Mouse (Mus musculus) forebrain, postnatal 0 days (tissue): ENCODE results near the gene Ethe1. TPM values are rescaled to one million over a fixed set of nuclear protein-coding genes. Genes with fewer than 3 reads are reported as not detected.

Experiments
- ATAC-seq: fragments of 200-750 bp; cut with Nextera tagmentation; 2 replicates; pipeline ENCODE4 v1.8.0; 2017; ENCODE audit warnings: mild to moderate bottlenecking, moderate library complexity
- DNase-seq: peaks from one replicate; pipeline ENCODE4 v3.0.0-alpha.2; 2015
- H3K27ac ChIP-seq: fragments of 300-500 bp; sonication (generic); 2 replicates; pipeline ENCODE4 v1.5.1; 2014; ENCODE audit warnings: low read depth, mild to moderate bottlenecking, antibody characterized with exemption, low read length, moderate library complexity, mixed read lengths
- H3K27me3 ChIP-seq: fragments of 300-500 bp; sonication (generic); 2 replicates; pipeline ENCODE4 v1.6.1; 2014; ENCODE audit warnings: mild to moderate bottlenecking, low read length, mixed read lengths; ENCODE audit not compliant: insufficient read depth
- H3K36me3 ChIP-seq: fragments of 300-500 bp; sonication (generic); 2 replicates; pipeline ENCODE4 v1.6.1; 2014; ENCODE audit warnings: mild to moderate bottlenecking, moderate library complexity; ENCODE audit not compliant: insufficient read depth
- H3K4me1 ChIP-seq: fragments of 300-500 bp; sonication (generic); 2 replicates; pipeline ENCODE4 v1.6.1; 2014; ENCODE audit warnings: antibody characterized with exemption; ENCODE audit not compliant: insufficient read depth
- H3K4me2 ChIP-seq: fragments of 300-500 bp; sonication (generic); 2 replicates; pipeline ENCODE4 v1.6.1; 2014; ENCODE audit warnings: low read depth, mild to moderate bottlenecking, moderate library complexity
- H3K4me3 ChIP-seq: fragments of 300-500 bp; sonication (generic); 2 replicates; pipeline ENCODE4 v1.5.1; 2014; ENCODE audit warnings: low read depth, low read length, mixed read lengths
- H3K9ac ChIP-seq: fragments of 300-500 bp; sonication (generic); 2 replicates; pipeline ENCODE4 v1.6.1; 2014; ENCODE audit warnings: mild to moderate bottlenecking
- H3K9me3 ChIP-seq: fragments of 300-500 bp; sonication (generic); 2 replicates; pipeline ENCODE4 v1.6.1; 2016; ENCODE audit warnings: low read length
- CTCF ChIP-seq: sonication (generic); IDR thresholded peaks from 2 replicates; pipeline ENCODE4 v1.5.1; 2016; ENCODE audit warnings: antibody characterized with exemption, control low read depth, low read depth
- WGBS: fragments of 180-500 bp; shearing (Covaris S2); extraction: QIAGEN DNeasy Blood & Tissue Kit; methylation state at CpG from one replicate; pipeline ENCODE4 v1.1.7; 2014; 5-methylcytosine and 5-hydroxymethylcytosine counted together
- polyA plus RNA-seq: library from polyadenylated mRNA; unstranded; fragments of >200 nt; fragmentation: Nextera tagmentation; extraction: Ambion mirVana; gene quantifications from 2 replicates; pipeline ENCODE4 v1.2.1, GENCODE M21; 2015
- total RNA-seq: library from RNA; depleted of rRNA; stranded (reverse); fragments of >200 nt; gene quantifications from 2 replicates; pipeline ENCODE4 v1.2.3, GENCODE M21; 2014

Ethe1 gene
- total and polyA plus RNA-seq, 2 experiments from 2014 or later: 24.3 to 25.8 TPM

GRCm38 (mm10) chr7:24619671-24620397 is 32.5 kb downstream of the Ethe1 start:
- no peaks in the 10 kb centered on the region for H3K9me3 ChIP-seq
- WGBS: 52% methylated on average over 13 of the region's 13 CpGs
- H3K27ac ChIP-seq: no peak overlapping the region
- no peaks in the 10 kb centered on the region for H3K36me3 ChIP-seq
- no peaks in the 10 kb centered on the region for H3K4me1 ChIP-seq
- no peak for TF ChIP-seq CTCF
- no peak overlapping the region for H3K9ac ChIP-seq
- DNase-seq (no peak), ATAC-seq (no peak)
- no peaks in the 10 kb centered on the region for H3K27me3 ChIP-seq
- no peak overlapping the region for H3K4me2 ChIP-seq
- H3K4me3 ChIP-seq: no peak overlapping the region

GRCm38 (mm10) chr7:24621193-24621592 is 33.9 kb downstream of the Ethe1 start:
- no peak for DNase-seq
- Histone ChIP-seq H3K27me3 (no peaks in the 10 kb centered on the region), H3K36me3 (no peaks in the 10 kb centered on the region), H3K9ac (no peak overlapping the region), H3K4me2 (no peak overlapping the region), H3K9me3 (no peaks in the 10 kb centered on the region), H3K4me1 (no peaks in the 10 kb centered on the region), H3K4me3 (no peak overlapping the region), H3K27ac (no peak overlapping the region)
- no peak for ATAC-seq
- 84% methylated on average over 3 of the region's 3 CpGs for WGBS
- peak; percentile 32 for TF ChIP-seq CTCF

- Histone ChIP-seq H3K4me3 (no peak overlapping the region), H3K36me3 (no peaks in the 10 kb centered on the region), H3K4me2 (no peak overlapping the region), H3K27me3 (no peaks in the 10 kb centered on the region), H3K9ac (no peak overlapping the region), H3K27ac (no peak overlapping the region), H3K4me1 (no peaks in the 10 kb centered on the region), H3K9me3 (no peaks in the 10 kb centered on the region)
- no peak for TF ChIP-seq CTCF
- WGBS: 86% methylated on average over 6 of the region's 6 CpGs
- no peak for ATAC-seq
- DNase-seq: no peak
Observed at GRCm38 (mm10) chr7:24622967-24623366, 35.6 kb downstream of the Ethe1 start.

- no peak for TF ChIP-seq CTCF
- ATAC-seq (peak; percentile 63), DNase-seq (peak; percentile 47)
- H3K27me3 ChIP-seq: no peaks in the 10 kb centered on the region
- H3K9me3 ChIP-seq: no peaks in the 10 kb centered on the region
- 11% methylated on average over 33 of the region's 33 CpGs for WGBS
- no peak overlapping the region for H3K27ac ChIP-seq
- peak overlapping the region; percentile 27 for H3K4me3 ChIP-seq
- H3K9ac ChIP-seq: 0 out of 2 replicates have a peak overlapping the region, but pooled peaks have one; percentile 31
- H3K36me3 ChIP-seq: no peaks in the 10 kb centered on the region
- H3K4me1 ChIP-seq: no peaks in the 10 kb centered on the region
- H3K4me2 ChIP-seq: peak overlapping the region; percentile 50
Observed at GRCm38 (mm10) chr7:24628685-24629610, 41.6 kb downstream of the Ethe1 start.

- Histone ChIP-seq H3K36me3 (no peaks in the 10 kb centered on the region), H3K4me3 (no peak overlapping the region), H3K27ac (no peak overlapping the region), H3K4me1 (no peaks in the 10 kb centered on the region), H3K27me3 (no peaks in the 10 kb centered on the region), H3K4me2 (no peak overlapping the region), H3K9me3 (no peaks in the 10 kb centered on the region), H3K9ac (no peak overlapping the region)
- no peak for TF ChIP-seq CTCF
- no peak for ATAC-seq
- DNase-seq: no peak
- 72% methylated on average over 4 of the region's 4 CpGs for WGBS
Observed at GRCm38 (mm10) chr7:24629672-24630071, 42.3 kb downstream of the Ethe1 start.

GRCm38 (mm10) chr7:24630116-24630880 is 43.0 kb downstream of the Ethe1 start:
- H3K9me3 ChIP-seq: no peaks in the 10 kb centered on the region
- no peaks in the 10 kb centered on the region for H3K4me1 ChIP-seq
- no peak overlapping the region for H3K27ac ChIP-seq
- H3K9ac ChIP-seq: no peak overlapping the region
- TF ChIP-seq CTCF: no peak
- no peaks in the 10 kb centered on the region for H3K36me3 ChIP-seq
- ATAC-seq (no peak), DNase-seq (no peak)
- H3K4me3 ChIP-seq: no peak overlapping the region
- H3K27me3 ChIP-seq: no peaks in the 10 kb centered on the region
- 71% methylated on average over 10 of the region's 10 CpGs for WGBS
- no peak overlapping the region for H3K4me2 ChIP-seq
